Mouse (Mus musculus) heart, postnatal 0 days (tissue): ENCODE measurements around the gene Atp6v1a.

Source experiments
- CTCF ChIP-seq: IDR thresholded peaks from 2 replicates; pipeline ENCODE4 v1.5.1; 2016; ENCODE audit warnings: antibody characterized with exemption, control low read depth, low read depth
- EP300 ChIP-seq: IDR thresholded peaks from 2 replicates; pipeline ENCODE4 v1.6.1; 2016; ENCODE audit warnings: antibody characterized with exemption, low read depth

DNA sequence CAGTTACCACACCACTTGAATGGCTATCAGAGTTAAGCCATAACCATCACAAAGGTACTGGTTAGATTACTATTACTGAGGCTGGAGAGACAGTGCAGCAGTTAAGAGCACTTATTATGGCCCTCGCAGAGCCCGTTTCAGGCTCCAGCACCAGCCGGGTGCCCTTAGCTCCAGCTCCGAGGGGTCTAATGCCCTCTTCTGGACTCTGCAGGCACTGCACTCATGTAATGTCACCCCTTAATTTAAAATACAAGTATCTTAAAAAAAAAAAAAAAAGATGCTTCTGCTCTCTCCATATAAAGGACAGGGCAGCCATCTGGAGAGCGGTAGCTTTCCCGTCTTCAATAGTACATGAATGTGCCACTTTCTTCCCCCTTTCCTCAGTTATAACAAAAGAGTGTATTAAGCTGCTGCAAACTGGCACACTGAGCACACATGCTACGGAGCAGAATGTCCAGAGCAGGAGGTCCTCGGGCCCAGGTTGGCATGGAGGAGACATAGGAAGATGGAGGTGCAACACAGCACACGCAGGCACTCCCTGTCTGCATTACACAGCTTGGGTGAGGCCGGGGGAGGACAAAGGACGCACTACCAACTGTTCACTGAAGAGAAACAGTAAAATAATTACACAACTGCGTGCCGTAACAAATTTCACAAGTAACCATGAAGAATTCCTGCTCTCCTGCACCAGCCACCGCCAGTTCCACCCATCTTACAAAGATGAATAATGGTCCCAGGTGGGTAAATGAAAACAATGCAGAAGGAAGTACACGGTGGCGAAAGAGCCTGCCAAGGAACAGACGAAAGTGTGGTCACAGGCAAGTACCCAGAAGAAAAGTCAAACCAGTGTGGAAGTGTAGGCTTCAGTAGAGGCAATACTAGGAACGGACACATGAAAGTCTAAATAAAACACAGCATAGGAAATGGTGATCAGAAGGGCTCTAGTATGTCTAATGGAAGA lies 35.4 kb downstream of the Atp6v1a start:
- TF ChIP-seq CTCF (no peak), EP300 (no peak)
